Mouse (Mus musculus) midbrain, embryonic 10.5 days (tissue): ENCODE data around the gene Map2k7. TPM values are rescaled to one million over a fixed set of nuclear protein-coding genes. Genes with fewer than 3 reads are reported as not detected.
"Not testable (repeated sequence)": the region's sequence is repeated elsewhere in the genome, so short reads cannot be mapped to it uniquely, and the experiment has no call there.

ENCODE experiments used
- DNase-seq: peaks from one replicate; pipeline ENCODE4 v3.0.0-alpha.2; 2017; ENCODE audit warnings: low spot score
- H3K27ac ChIP-seq: fragments of 300-500 bp; sonication (generic); replicated peaks from 2 replicates; pipeline ENCODE4 v1.5.1; 2016; ENCODE audit warnings: mild to moderate bottlenecking
- H3K27me3 ChIP-seq: fragments of 300-500 bp; sonication (generic); 2 replicates; pipeline ENCODE4 v1.6.1; 2016; ENCODE audit warnings: low read depth, mild to moderate bottlenecking; ENCODE audit not compliant: poor library complexity, severe bottlenecking
- H3K36me3 ChIP-seq: fragments of 300-500 bp; sonication (generic); 2 replicates; pipeline ENCODE4 v1.6.1; 2016; ENCODE audit warnings: mild to moderate bottlenecking, moderate library complexity
- H3K4me1 ChIP-seq: fragments of 300-500 bp; sonication (generic); 2 replicates; pipeline ENCODE4 v1.6.1; 2016
- H3K4me3 ChIP-seq: fragments of 300-500 bp; sonication (generic); 2 replicates; pipeline ENCODE4 v1.5.1; 2016; ENCODE audit warnings: mild to moderate bottlenecking, moderate library complexity
- H3K9me3 ChIP-seq: fragments of 300-500 bp; sonication (generic); replicated peaks from 2 replicates; pipeline ENCODE4 v1.6.1; 2016; ENCODE audit warnings: mild to moderate bottlenecking
- WGBS: fragments of 180-500 bp; shearing (Covaris S2); methylation state at CpG from one replicate; pipeline ENCODE4 v1.1.7; 2016; 5-methylcytosine and 5-hydroxymethylcytosine counted together
- polyA plus RNA-seq: library from polyadenylated mRNA; unstranded; fragments of >200 nt; fragmentation: Nextera tagmentation; extraction: Ambion mirVana; gene quantifications from 2 replicates; pipeline ENCODE4 v1.2.1, GENCODE M21; 2016

Map2k7 gene
- polyA plus RNA-seq, 1 experiment from 2014 or later: 31.5 TPM

DNA sequence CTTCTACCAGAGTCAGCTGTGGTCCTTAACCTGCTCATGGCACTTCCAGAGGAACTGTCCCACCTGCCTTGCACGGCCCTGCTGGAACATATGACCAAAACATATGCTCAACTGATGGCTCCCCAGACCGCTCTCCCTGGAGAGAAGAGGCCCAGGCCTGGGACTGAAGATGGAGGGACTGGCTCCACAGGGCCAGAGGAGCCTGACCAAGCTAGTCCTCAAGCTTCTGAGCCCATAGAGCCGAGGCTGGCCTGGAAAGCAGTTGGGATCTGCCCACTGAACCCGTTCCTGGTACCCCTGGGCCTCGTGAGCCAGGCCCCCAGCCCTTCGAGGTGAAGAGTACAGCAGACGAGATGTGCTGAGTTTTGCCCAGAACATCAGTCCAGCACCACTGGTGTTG is 16.9 kb downstream of the Map2k7 start:
- DNase-seq: not testable (repeated sequence)
- peaks cover 53% of the 10 kb centered on the region for H3K4me1 ChIP-seq

DNA sequence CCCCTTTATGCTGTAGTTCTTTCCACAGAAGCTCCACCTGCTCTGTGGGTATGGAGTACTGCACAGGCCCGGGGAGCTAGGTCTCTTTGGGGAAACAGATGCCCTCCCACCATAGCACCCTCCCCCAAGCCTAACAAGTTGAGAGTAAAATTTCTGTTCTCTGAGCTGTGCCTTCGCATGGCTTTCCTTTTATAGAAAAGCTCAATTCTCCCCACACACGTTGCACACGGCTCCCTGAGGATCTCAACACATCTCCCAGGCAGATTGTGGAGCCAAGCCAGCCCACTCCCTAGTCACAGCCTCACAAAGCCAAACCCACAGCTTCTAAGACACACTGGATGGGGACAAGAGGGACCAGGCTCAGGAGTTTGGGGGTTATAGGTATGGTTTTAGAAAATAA is 18.4 kb downstream of the Map2k7 start:
- Histone ChIP-seq H3K9me3 (no peaks in the 10 kb centered on the region), H3K4me1 (peaks cover 50% of the 10 kb centered on the region), H3K27me3 (no peaks in the 10 kb centered on the region), H3K4me3 (peak overlapping the region; percentile 91; the same call in 1 of the 2 replicates), H3K36me3 (peaks cover 65% of the 10 kb centered on the region), H3K27ac (peak overlapping the region; percentile 99; the same call in 1 of the 2 replicates)
- no peak for DNase-seq
- 76% methylated on average over 4 of the region's 4 CpGs for WGBS

More for the DNA sequence above, 16.9 kb downstream of the Map2k7 start:
- not testable (repeated sequence) for H3K27me3 ChIP-seq, H3K27ac ChIP-seq, H3K9me3 ChIP-seq, H3K4me3 ChIP-seq
- 85% methylated on average over 7 of the region's 7 CpGs for WGBS
- H3K36me3 ChIP-seq: peaks cover 51% of the 10 kb centered on the region

DNA sequence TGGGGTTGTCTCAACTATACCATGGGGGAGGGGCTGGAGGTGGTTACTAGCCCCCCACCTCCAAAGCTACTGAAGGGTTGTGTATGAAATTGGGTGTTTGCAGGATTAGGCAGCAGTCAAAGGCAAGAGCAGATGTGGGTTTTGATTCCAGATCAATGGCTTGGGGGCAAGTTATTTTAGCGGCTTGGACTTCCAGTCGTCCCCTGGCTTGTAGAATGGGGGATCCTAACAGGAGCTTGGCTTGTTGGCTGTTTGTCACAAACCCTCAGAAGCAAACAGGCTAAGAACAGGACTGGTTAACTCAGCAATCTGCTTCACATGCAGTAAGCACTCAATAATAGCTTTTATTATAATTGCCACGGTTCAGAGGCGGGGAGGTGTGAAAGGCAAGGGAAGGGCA is 18.8 kb downstream of the Map2k7 start:
- Histone ChIP-seq H3K4me3 (peak overlapping the region; percentile 91), H3K4me1 (peaks cover 46% of the 10 kb centered on the region), H3K36me3 (peaks cover 70% of the 10 kb centered on the region), H3K27ac (peak overlapping the region; percentile 99), H3K27me3 (no peaks in the 10 kb centered on the region), H3K9me3 (no peaks in the 10 kb centered on the region)
- DNase-seq: no peak
- 78% methylated on average over 4 of the region's 4 CpGs for WGBS

DNA sequence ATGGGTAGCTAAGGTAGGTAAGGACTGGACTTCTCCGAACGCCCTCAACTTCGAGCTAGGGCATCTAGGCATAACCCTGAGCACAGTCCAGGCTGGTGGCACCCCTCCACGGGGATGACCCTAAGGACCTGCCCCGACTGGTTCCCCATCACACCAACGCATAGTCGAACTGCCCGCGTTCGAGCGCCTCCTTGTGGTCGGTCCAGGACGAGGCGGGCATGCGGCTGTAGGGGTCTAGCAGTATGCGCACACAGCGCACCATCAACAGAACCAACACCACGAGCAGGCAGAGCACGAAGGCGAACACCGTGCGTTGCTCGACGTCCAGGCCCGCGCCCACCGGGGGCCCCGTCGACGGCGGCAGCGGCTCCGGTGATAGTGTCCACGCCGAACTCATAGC is 19.7 kb downstream of the Map2k7 start:
- Histone ChIP-seq H3K4me1 (peaks cover 42% of the 10 kb centered on the region), H3K27ac (peak overlapping the region; percentile 99), H3K4me3 (peak overlapping the region; percentile 91), H3K36me3 (peaks cover 79% of the 10 kb centered on the region), H3K9me3 (no peaks in the 10 kb centered on the region), H3K27me3 (no peaks in the 10 kb centered on the region)
- DNase-seq: peak; percentile 89
- 3% methylated on average over 35 of the region's 35 CpGs for WGBS

DNA sequence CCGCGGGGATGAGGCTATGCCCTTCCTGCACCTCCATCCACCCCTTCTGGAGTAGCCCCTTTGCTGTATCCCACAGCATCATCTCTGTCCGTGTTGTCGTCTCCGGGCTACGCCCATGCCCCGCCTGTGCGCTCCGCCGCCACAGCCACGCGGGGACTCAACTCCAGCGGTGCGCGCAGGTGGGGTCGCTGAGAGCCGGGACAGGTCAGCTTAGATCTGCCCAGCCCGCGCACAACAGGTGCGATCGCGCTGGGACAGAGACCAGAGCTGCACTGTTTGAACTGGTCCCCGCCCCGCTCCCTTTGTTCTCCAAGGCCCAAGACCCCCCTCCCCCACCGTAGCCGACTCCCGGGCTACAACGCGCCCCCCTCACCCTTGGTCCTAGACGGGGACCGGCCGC is 20.1 kb downstream of the Map2k7 start:
- 0% methylated on average over 32 of the region's 32 CpGs for WGBS
- DNase-seq: no peak
- peaks cover 83% of the 10 kb centered on the region for H3K36me3 ChIP-seq

DNA sequence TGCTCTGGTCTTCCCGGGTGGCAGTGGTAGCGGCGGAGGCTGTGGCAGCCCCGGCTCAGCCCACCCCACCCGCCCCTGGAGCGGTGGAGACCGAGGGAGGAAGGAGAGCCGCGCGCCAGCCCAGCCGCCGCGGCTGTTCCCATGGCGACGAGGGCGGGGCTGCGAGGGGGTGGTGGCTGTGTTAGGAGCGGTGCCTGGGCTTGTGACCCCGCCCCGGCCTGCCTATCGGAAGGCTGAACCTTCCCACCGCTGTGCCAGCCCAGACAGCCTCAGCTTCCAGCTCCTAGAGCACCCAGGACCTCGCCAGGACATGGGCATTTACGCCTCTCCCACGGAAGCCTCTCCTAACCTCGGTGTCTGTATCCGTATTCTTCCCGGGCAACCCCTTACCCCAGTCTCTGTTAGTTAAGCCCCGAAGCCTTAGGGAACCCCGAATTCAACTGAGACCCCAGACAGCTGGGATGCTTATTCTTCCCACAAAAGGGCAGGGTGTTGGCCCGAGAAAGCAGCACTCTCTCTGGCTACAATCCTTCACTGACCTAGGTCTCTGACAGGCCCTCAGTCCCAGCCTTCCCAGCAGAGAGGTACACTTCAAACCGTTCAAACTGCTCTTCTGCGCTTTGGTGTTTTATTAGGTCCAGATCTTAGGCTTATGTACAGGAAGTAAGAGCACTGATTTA is 20.7 kb downstream of the Map2k7 start, which contains the start of gene Ctxn1:
Gene Ctxn1 (minus strand): TSS at position 150 of the 680 bp plus-strand sequence.
- Histone ChIP-seq H3K36me3 (peaks cover 87% of the 10 kb centered on the region), H3K9me3 (no peaks in the 10 kb centered on the region), H3K4me3 (peak within 1 kb of the TSS; percentile 91), H3K4me1 (peaks cover 32% of the 10 kb centered on the region), H3K27me3 (no peaks in the 10 kb centered on the region), H3K27ac (peak within 1 kb of the TSS; percentile 99)
- peak; percentile 97 for DNase-seq
- WGBS: 7% methylated on average over 33 of the region's 33 CpGs

More for the DNA sequence above, 20.1 kb downstream of the Map2k7 start:
- Histone ChIP-seq H3K4me1 (peaks cover 38% of the 10 kb centered on the region), H3K27me3 (no peaks in the 10 kb centered on the region), H3K4me3 (peak overlapping the region; percentile 91), H3K27ac (peak overlapping the region; percentile 99), H3K9me3 (no peaks in the 10 kb centered on the region)

DNA sequence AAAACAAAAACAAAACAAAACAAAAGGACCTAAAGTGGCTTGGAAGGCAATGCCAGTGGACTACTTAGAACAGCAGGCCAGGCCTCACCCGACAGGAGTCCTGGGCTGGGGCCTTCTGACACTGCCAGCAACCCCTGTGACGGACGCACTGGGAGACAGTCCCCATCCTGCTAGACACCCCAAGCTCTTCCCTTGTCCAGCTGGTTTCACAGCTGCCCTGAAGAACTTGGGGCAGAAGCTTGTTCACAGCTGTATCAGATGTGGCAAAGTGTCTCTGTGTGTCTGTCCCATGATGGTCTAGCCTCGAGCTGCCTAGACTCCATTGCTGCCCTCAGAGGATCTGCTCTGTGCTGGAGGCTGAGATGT is 21.2 kb downstream of the Map2k7 start:
- no peak for DNase-seq
- 89% methylated on average over 4 of the region's 4 CpGs for WGBS
- Histone ChIP-seq H3K4me3 (peak overlapping the region; percentile 91; the same call in 1 of the 2 replicates), H3K9me3 (no peaks in the 10 kb centered on the region), H3K27ac (peak overlapping the region; percentile 99; the same call in 1 of the 2 replicates), H3K4me1 (peaks cover 30% of the 10 kb centered on the region), H3K27me3 (no peaks in the 10 kb centered on the region), H3K36me3 (peaks cover 87% of the 10 kb centered on the region)

DNA sequence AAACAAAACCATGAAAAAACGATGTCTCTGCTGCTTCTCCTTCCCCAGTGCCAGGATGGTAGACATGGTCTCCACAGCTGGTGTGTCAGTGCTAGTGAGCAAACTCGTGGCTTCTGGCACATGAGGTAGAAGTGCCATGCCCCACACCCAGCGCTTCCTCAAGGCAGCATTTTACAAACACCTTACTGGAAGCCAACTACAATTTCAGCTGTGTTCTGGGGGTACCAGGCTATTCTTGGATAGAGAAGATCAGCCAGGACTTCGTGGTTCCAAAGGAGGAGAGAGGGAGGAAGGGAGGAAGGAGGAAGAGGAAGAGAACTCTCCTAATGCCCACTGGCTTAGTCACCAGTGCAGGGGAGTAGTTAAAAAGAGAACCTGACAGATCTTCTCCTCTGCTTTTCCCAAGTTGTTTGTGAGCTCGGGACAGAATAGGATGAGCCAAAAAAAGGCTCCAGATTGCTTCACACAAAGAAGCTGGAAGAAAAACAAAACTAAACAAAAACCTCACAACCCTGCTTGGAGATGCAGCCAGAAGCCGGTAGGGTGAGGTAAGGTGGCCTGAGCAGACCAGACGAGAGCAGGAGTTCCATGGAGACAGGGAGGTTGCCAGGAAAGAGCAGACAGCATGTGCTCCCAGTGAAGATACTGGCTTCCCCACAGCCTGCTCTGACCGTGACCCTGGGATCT is 24.7 kb downstream of the Map2k7 start:
- H3K9me3 ChIP-seq: no peaks in the 10 kb centered on the region
- H3K4me1 ChIP-seq: peaks cover 13% of the 10 kb centered on the region
- 85% methylated on average over 8 of the region's 8 CpGs for WGBS
- no peak for DNase-seq
- H3K36me3 ChIP-seq: peaks cover 87% of the 10 kb centered on the region
- H3K4me3 ChIP-seq: no peak overlapping the region
- H3K27me3 ChIP-seq: no peaks in the 10 kb centered on the region
- no peak overlapping the region for H3K27ac ChIP-seq

DNA sequence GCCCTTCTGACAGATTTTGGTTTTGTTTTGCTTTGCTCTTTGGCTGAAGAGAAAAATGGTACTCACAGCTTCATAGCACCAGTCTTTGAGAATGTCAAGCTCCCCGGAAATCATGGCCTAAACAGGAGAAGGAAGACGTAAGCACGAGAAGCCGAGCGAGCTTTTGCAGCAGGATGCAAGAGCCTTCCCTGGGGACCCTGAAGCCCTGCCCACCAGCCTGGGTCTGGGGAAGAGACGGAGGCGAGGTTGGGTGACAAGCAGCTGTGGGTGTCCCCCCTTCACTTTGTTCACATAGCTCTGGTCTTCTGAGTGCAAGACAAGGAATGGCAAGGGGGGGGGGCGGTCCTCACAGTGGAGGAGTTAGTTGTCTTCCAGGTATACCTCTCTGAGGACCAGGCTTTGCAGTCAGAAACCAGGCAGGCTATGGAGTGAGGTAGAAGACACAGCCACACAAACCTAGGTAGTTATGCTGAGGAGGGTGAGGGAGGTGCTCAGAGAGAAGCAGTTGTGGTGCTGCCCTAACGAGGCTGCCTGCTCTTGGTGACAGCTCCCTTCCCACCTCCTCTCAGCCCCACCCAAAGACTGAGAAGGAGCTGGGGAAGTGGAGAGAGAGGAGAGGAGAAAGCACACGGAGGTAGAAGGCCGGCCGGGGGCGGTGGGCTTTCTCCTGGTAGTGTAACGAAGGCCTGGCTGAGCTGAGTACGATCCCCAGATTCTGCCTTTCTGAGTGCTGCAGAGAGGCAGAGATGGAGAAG is 26.8 kb downstream of the Map2k7 start:
- peaks cover 100% of the 10 kb centered on the region for H3K36me3 ChIP-seq
- no peak for DNase-seq
- H3K9me3 ChIP-seq: no peaks in the 10 kb centered on the region
- no peak overlapping the region for H3K4me3 ChIP-seq
- no peak overlapping the region for H3K27ac ChIP-seq
- no peaks in the 10 kb centered on the region for H3K4me1 ChIP-seq
- 92% methylated on average over 15 of the region's 15 CpGs for WGBS
- no peaks in the 10 kb centered on the region for H3K27me3 ChIP-seq

DNA sequence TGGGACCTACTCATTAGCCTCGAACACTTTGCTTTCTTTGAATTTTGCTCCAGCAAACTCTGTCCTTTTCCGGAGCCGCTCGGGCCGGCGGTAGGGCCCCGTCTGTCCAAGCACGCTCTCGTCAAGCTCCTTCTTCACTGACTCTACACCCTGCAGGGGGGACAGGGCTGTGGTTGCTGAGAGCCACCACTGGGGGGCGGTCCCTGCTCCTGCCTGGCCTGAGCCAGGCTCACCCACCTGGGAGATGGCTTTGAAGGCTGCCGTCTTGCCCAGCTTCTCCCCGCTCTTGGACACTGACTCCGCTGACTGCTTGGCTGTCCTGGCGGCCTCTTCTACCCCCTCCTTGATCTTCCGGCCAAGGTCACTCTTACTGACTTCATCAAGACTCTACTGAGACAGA is 29.1 kb downstream of the Map2k7 start:
- Histone ChIP-seq H3K4me1 (no peaks in the 10 kb centered on the region), H3K4me3 (no peak overlapping the region), H3K27me3 (no peaks in the 10 kb centered on the region), H3K27ac (no peak overlapping the region), H3K9me3 (no peaks in the 10 kb centered on the region), H3K36me3 (peaks cover 99% of the 10 kb centered on the region)
- WGBS: 81% methylated on average over 15 of the region's 15 CpGs
- DNase-seq: peak; percentile 28

DNA sequence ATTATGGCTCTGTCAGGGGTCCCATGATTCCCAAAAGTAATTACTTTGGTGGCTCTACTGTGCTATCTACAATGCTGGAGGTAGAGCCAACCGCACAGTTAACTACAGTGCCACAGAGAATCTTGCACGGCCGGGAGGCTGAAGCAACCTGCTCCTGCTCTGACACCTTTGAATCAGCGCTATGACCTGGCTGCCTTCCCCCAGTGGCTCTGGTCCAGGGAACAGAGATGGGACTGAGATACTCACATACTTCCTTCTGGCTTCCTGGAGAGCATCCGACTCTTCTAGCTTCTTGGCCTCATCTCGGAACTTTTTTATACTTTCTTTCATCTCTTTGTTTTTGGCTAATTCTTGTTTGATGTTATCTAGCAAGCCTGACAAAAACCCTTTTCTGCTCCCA is 31.1 kb downstream of the Map2k7 start:
- Histone ChIP-seq H3K4me3 (no peak overlapping the region), H3K9me3 (no peaks in the 10 kb centered on the region), H3K36me3 (peaks cover 96% of the 10 kb centered on the region)

DNA sequence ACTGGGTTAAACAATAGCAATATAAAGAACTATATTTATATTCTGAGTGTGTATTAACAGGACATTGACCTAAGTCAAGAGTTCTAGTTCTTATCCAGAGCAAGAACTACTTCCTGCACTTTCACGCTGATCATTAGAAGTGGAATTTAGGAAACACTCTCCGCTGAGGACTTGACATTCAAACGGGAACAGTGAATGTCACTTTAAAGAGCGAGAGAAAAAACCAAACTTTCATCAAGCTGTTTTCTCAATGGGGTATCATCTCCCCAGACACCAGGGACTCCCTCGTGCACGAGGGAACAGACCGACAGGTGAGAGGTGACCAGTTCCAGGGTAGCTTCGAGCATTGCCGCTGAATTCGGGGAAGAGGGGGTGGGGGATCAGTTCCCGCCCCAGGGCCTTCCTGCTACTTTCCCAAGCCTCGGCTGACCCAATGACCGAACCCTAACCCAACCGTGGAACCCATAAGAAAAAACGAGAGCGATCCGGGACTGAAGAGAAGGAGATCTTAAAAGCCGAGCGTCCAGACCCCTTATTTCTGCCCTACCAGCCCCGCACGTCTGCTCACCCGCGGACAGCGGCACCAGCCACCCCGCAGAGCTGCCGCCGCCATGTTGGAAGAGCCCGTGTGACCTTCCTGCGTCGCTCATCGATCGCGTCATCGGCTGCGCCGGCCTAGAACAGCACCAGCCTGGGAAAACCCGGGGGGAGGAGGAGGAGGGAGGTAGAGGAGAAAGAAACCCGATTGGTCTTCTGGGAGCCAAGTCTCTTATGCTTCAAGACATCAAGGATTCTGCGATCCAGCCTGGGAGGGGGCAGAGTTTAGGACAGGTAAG is 37.0 kb downstream of the Map2k7 start, which contains the start of gene Timm44:
Gene Timm44 (minus strand): TSS at position 639 of the 836 bp plus-strand sequence.
- Histone ChIP-seq H3K27me3 (no peaks in the 10 kb centered on the region), H3K4me1 (peaks cover 12% of the 10 kb centered on the region), H3K9me3 (no peaks in the 10 kb centered on the region), H3K27ac (peak within 1 kb of the TSS; percentile 91), H3K36me3 (peaks cover 37% of the 10 kb centered on the region), H3K4me3 (peak within 1 kb of the TSS; percentile 91)
- WGBS: under 1% methylated on average over 39 of the region's 39 CpGs
- DNase-seq: peak; percentile 95

More for the DNA sequence above, 31.1 kb downstream of the Map2k7 start:
- 96% methylated on average over 6 of the region's 6 CpGs for WGBS
- DNase-seq: no peak
- Histone ChIP-seq H3K4me1 (peaks cover 2% of the 10 kb centered on the region), H3K27me3 (no peaks in the 10 kb centered on the region), H3K27ac (no peak overlapping the region)
